8 mouse cellular contexts compared by ENCODE assay signal in genomic region chr5:140830314-140831063, GRCm38 (mm10). TPM values are rescaled to one million over a fixed set of nuclear protein-coding genes. Genes with fewer than 3 reads are reported as not detected.
A peak's percentile ranks its signal among the peaks of the same experiment; 100 is the strongest.
DNase-seq lines count a peak whose midpoint lies in the region; ATAC-seq and TF ChIP-seq lines count a peak whose summit lies in the region.

TSS of gene Gna12 (minus strand) at chr5:140830431.

- H3K79me3 ChIP-seq in C2C12 (ENCODE audit: low read depth): peaks cover 19% of the 10 kb centered on the region

- H3K4me1 ChIP-seq in erythroblast, embryonic 14.5 days (ENCODE audit: control insufficient read depth): peaks cover 46% of the 10 kb centered on the region
- H3K4me1 ChIP-seq in heart, embryonic 11.5 days (ENCODE audit: control insufficient read depth, insufficient read depth, low read length): peaks cover 26% of the 10 kb centered on the region
- H3K4me1 ChIP-seq in kidney, embryonic 16.5 days (ENCODE audit: insufficient read depth, low read length): peaks cover 35% of the 10 kb centered on the region
- H3K4me1 ChIP-seq in liver, adult 2 months (ENCODE audit: control insufficient read depth, insufficient read depth, low read length): peaks cover 32% of the 10 kb centered on the region

- under 1% methylated on average over 47 of the region's 49 CpGs for WGBS in heart, embryonic 11.5 days (ENCODE audit: insufficient replicate concordance)
- WGBS in kidney, embryonic 16.5 days: 1% methylated on average over 28 of the region's 49 CpGs
- WGBS in liver, adult 2 months: under 1% methylated on average over 48 of the region's 49 CpGs

- peak within 1 kb of the TSS; percentile 91 for H3K4me2 ChIP-seq in heart, embryonic 11.5 days
- peak within 1 kb of the TSS; percentile 95 for H3K4me2 ChIP-seq in kidney, embryonic 16.5 days (replicated peaks; ENCODE audit: low read depth, low read length)
- H3K4me2 ChIP-seq in myocyte (ENCODE audit: low read depth): peak within 1 kb of the TSS; percentile 81

- H3K9ac ChIP-seq in heart, embryonic 11.5 days (ENCODE audit: low read depth, low read length): peak within 1 kb of the TSS; percentile 87
- H3K9ac ChIP-seq in kidney, embryonic 16.5 days (replicated peaks; ENCODE audit: low read length): peak within 1 kb of the TSS; percentile 88
- peak within 1 kb of the TSS; percentile 94 for H3K9ac ChIP-seq in liver, adult 2 months (ENCODE audit: low read depth, low read length)

- H3K4me3 ChIP-seq in C2C12 (ENCODE audit: insufficient read depth, poor library complexity, severe bottlenecking) (peak within 1 kb of the TSS; percentile 59), myocyte (peak within 1 kb of the TSS; percentile 40)
- peak within 1 kb of the TSS; percentile 64 for H3K4me3 ChIP-seq in erythroblast, embryonic 14.5 days (replicated peaks)
- peak within 1 kb of the TSS; percentile 87 for H3K4me3 ChIP-seq in heart, embryonic 11.5 days (ENCODE audit: low read depth, low read length)
- H3K4me3 ChIP-seq in kidney, embryonic 16.5 days (ENCODE audit: low read length): peak within 1 kb of the TSS; percentile 86
- peak within 1 kb of the TSS; percentile 89 for H3K4me3 ChIP-seq in liver, adult 2 months (ENCODE audit: insufficient read depth, low read depth, low read length)

- peak within 1 kb of the TSS; percentile 61 for H3ac ChIP-seq in C2C12 (ENCODE audit: control insufficient read depth, insufficient read length, low read depth)
- H3ac ChIP-seq in myocyte (ENCODE audit: control insufficient read depth, insufficient read length): peak within 1 kb of the TSS; percentile 100

- H3K9me3 ChIP-seq in erythroblast, embryonic 14.5 days (ENCODE audit: control insufficient read depth, low read length): peaks cover 3% of the 10 kb centered on the region; the same call in 1 of the 2 replicates
- no peaks in the 10 kb centered on the region for H3K9me3 ChIP-seq in heart, embryonic 11.5 days (replicated peaks; ENCODE audit: control insufficient read depth, low read length)
- H3K9me3 ChIP-seq in kidney, embryonic 16.5 days (ENCODE audit: low read length): no peaks in the 10 kb centered on the region

- peak; percentile 74 for TF ChIP-seq POLR2A in brain, embryonic 14.5 days (IDR thresholded peaks at IDR 0.05; ENCODE audit: borderline replicate concordance, extremely low read depth, insufficient read depth, insufficient read length, poor library complexity, severe bottlenecking)
- peak; percentile 39; the same call in 1 of the 2 replicates for TF ChIP-seq POLR2A in liver, adult 2 months (IDR thresholded peaks at IDR 0.05; ENCODE audit: extremely low read depth, insufficient read depth, low read length)
- peak; percentile 72 for TF ChIP-seq POLR2A in myocyte (IDR thresholded peaks at IDR 0.05; ENCODE audit: insufficient read length, low read depth)

- no peak for TF ChIP-seq CTCF in C2C12 (IDR thresholded peaks at IDR 0.05; ENCODE audit: control insufficient read depth, insufficient read depth, insufficient read length)
- no peak for TF ChIP-seq CTCF in brain, embryonic 14.5 days (IDR thresholded peaks at IDR 0.05; ENCODE audit: borderline replicate concordance, extremely low read depth, insufficient read depth, insufficient read length)
- no peak for TF ChIP-seq CTCF in liver, adult 2 months (IDR thresholded peaks at IDR 0.05; ENCODE audit: low read depth, low read length)

- peaks cover 9% of the 10 kb centered on the region for H3K27me3 ChIP-seq in C2C12 (ENCODE audit: control insufficient read depth, insufficient read depth, insufficient read length)
- H3K27me3 ChIP-seq in erythroblast, embryonic 14.5 days (ENCODE audit: control insufficient read depth): no peaks in the 10 kb centered on the region; the same call in 1 of the 2 replicates
- no peaks in the 10 kb centered on the region for H3K27me3 ChIP-seq in heart, embryonic 11.5 days (ENCODE audit: control insufficient read depth, insufficient read depth, low read length)
- H3K27me3 ChIP-seq in kidney, embryonic 16.5 days (ENCODE audit: insufficient read depth, low read length): no peaks in the 10 kb centered on the region
- H3K27me3 ChIP-seq in liver, adult 2 months (ENCODE audit: control insufficient read depth, insufficient read depth, low read length): no peaks in the 10 kb centered on the region; the same call in 1 of the 2 replicates
- H3K27me3 ChIP-seq in myocyte (ENCODE audit: control insufficient read depth, insufficient read depth, insufficient read length): no peaks in the 10 kb centered on the region
- H3K27me3 ChIP-seq in splenic B cell, adult 2 months (ENCODE audit: control insufficient read depth, insufficient read depth, low read length, poor library complexity, severe bottlenecking): no peaks in the 10 kb centered on the region

- peak; percentile 98 for ATAC-seq in heart, embryonic 11.5 days (replicated peaks; ENCODE audit: insufficient number of reproducible peaks, low FRiP score, low TSS enrichment)
- ATAC-seq in kidney, embryonic 16.5 days (ENCODE audit: low FRiP score, low TSS enrichment): peak; percentile 99

- H3K36me3 ChIP-seq in C2C12 (ENCODE audit: control insufficient read depth, insufficient read depth) (no peaks in the 10 kb centered on the region), myocyte (ENCODE audit: control insufficient read depth, insufficient read depth) (no peaks in the 10 kb centered on the region)
- H3K36me3 ChIP-seq in erythroblast, embryonic 14.5 days (ENCODE audit: control insufficient read depth): peaks cover 2% of the 10 kb centered on the region
- H3K36me3 ChIP-seq in heart, embryonic 11.5 days (ENCODE audit: control insufficient read depth, insufficient read depth, low read length): 0 out of 2 replicates have a peak, but pooled peaks cover under 1% of the 10 kb centered on the region
- no peaks in the 10 kb centered on the region for H3K36me3 ChIP-seq in kidney, embryonic 16.5 days (ENCODE audit: insufficient read depth, low read length)
- no peaks in the 10 kb centered on the region for H3K36me3 ChIP-seq in liver, adult 2 months (ENCODE audit: control insufficient read depth, insufficient read depth, low read length)
- no peaks in the 10 kb centered on the region for H3K36me3 ChIP-seq in splenic B cell, adult 2 months (ENCODE audit: control insufficient read depth, insufficient read depth, low read length, poor library complexity, severe bottlenecking)

- H3K27ac ChIP-seq in heart, embryonic 11.5 days (ENCODE audit: low read depth, low read length): peak within 1 kb of the TSS; percentile 75
- peak within 1 kb of the TSS; percentile 71 for H3K27ac ChIP-seq in kidney, embryonic 16.5 days (ENCODE audit: low read length)
- H3K27ac ChIP-seq in liver, adult 2 months (replicated peaks; ENCODE audit: insufficient read depth, low read depth, low read length): peak within 1 kb of the TSS; percentile 96

- H3K79me2 ChIP-seq in C2C12 (ENCODE audit: control insufficient read depth, insufficient read depth): peaks cover 44% of the 10 kb centered on the region
- peaks cover 23% of the 10 kb centered on the region for H3K79me2 ChIP-seq in liver, adult 2 months (ENCODE audit: control insufficient read depth, insufficient read depth, low read length)
- peaks cover 43% of the 10 kb centered on the region for H3K79me2 ChIP-seq in myocyte (ENCODE audit: control insufficient read depth, insufficient read depth)

- peak; percentile 100 for DNase-seq in brain, embryonic 14.5 days (ENCODE audit: low read depth)
- peak; percentile 99 for DNase-seq in liver, adult 2 months (ENCODE audit: extremely low read depth, low read depth, low spot score)
- peak; percentile 99 for DNase-seq in splenic B cell, adult 2 months (ENCODE audit: low read depth, low spot score)

TF ChIP-seq in C2C12, 6 proteins besides CTCF, POLR2A, EP300 and RAD21:
- TF ChIP-seq FOSL1 (IDR thresholded peaks at IDR 0.05; ENCODE audit: insufficient read depth, low read length, poor library complexity, severe bottlenecking) (no peak), MYOD1 (IDR thresholded peaks at IDR 0.05; ENCODE audit: control insufficient read depth, insufficient read length, low read depth) (no peak), CEBPB (IDR thresholded peaks at IDR 0.05; ENCODE audit: low read depth) (no peak), MYOG (IDR thresholded peaks at IDR 0.05; ENCODE audit: control insufficient read depth, extremely low read depth, insufficient read length) (no peak), MAX (IDR thresholded peaks at IDR 0.05) (no peak), USF1 (IDR thresholded peaks at IDR 0.05; ENCODE audit: low read depth) (no peak)
TF ChIP-seq in C2C12: peak in this region for 0.

TF ChIP-seq in myocyte, 11 proteins besides CTCF, POLR2A, EP300 and RAD21:
- TF ChIP-seq REST (IDR thresholded peaks at IDR 0.05; ENCODE audit: insufficient read depth, insufficient read length) (no peak), CEBPB (IDR thresholded peaks at IDR 0.05; ENCODE audit: insufficient read depth, poor library complexity, severe bottlenecking) (no peak), MYOD1 (IDR thresholded peaks at IDR 0.05; ENCODE audit: control insufficient read depth in 1 of 3, insufficient read length in 2 of 3, low read depth in 2 of 3) (no peak), TCF12 (IDR thresholded peaks at IDR 0.05; ENCODE audit: insufficient read depth, poor library complexity, severe bottlenecking) (no peak), SRF (IDR thresholded peaks at IDR 0.05; ENCODE audit: control insufficient read depth, insufficient read length, low read depth) (no peak), POLR2AphosphoS2 (IDR thresholded peaks at IDR 0.05; ENCODE audit: insufficient read length, low read depth) (no peak), MYOG (IDR thresholded peaks at IDR 0.05; ENCODE audit: control insufficient read depth in 1 of 3, insufficient read depth in 1 of 3, insufficient read length in 2 of 3, low read depth in 2 of 3) (no peak), TCF3 (IDR thresholded peaks at IDR 0.05; ENCODE audit: insufficient read length, low read depth) (no peak), E2F4 (IDR thresholded peaks at IDR 0.05; ENCODE audit: insufficient read depth) (no peak), MAX (IDR thresholded peaks at IDR 0.05; ENCODE audit: low read depth) (no peak)

RNA-seq across cellular contexts. Expression of gene Gna12, which starts in this region (rescaled TPM):
- polyA plus RNA-seq in C2C12 (2012; fragmentation: generic; extraction: Trizol): 42.1 TPM
- 96.8 and 122 TPM in 2 replicates for polyA plus RNA-seq in brain, embryonic 14.5 days (2012; rRNA removed)
- polyA plus RNA-seq in erythroblast, embryonic 14.5 days (2012): 2.3 and 2.8 TPM in 2 replicates
- 33.1 and 34.0 TPM in 2 replicates for polyA plus RNA-seq in heart, embryonic 11.5 days (2014; fragmentation: Nextera tagmentation; extraction: Ambion mirVana)
- 9.6 and 10.0 TPM in 2 replicates for polyA plus RNA-seq in kidney, embryonic 16.5 days (2015; fragmentation: Nextera tagmentation; extraction: Ambion mirVana)
- total RNA-seq in liver, adult 2 months (2014; rRNA removed): 43.1 and 56.9 TPM in 2 replicates
- 85.1 and 88.2 TPM in 2 replicates for polyA plus RNA-seq in liver, adult 2 months (2012; rRNA removed)
- polyA plus RNA-seq in myocyte (2012; fragmentation: generic; extraction: Trizol): 48.8 TPM

Comparison
In these comparisons a context has a peak if more than half of its experiments do, and no peak if none do; other contexts are left out.
1. Peak in every context shown above with its lines: DNase-seq, ATAC-seq, H3K4me3 ChIP-seq and H3K27ac ChIP-seq.